Mouse (Mus musculus) c-Kit-negative CD71-positive TER-119-positive erythroid progenitor cells, embryonic 14.5 days (primary cell): Measurements from ENCODE around the gene Gucy2e.

ENCODE experiments used
- DNase-seq: peaks from one replicate; pipeline ENCODE4 v3.0.0-alpha.2; 2013; ENCODE audit warnings: low read depth, low spot score

The Gucy2e gene

GRCm38 (mm10) chr11:69236926-69237260 lies at the start of gene Gucy2e:
Gene Gucy2e, minus strand, starts transcription at chr11:69237036.
- DNase-seq = no peak

GRCm38 (mm10) chr11:69277267-69277666 lies 40.4 kb upstream of the Gucy2e start:
- DNase-seq = no peak

DNA sequence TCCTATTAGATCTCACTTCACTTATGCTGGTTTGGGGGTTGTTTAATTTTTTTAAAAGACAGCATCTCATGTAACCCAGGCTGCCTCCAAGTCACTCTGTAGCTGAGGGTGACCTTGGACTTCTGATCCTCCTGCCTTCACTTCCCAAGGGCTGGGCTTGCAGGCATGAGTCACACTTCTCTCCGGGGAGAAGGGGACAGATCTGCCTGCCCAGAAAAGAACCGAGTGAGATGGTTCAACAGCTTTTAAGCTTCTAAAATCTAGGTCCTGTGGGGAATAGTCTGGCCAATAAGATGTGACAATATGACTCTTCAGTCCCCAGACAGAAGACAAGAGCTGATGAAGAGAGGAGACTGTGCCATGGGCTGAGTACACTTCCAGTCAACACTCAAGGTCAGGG lies 39.2 kb upstream of the Gucy2e start:
- DNase-seq = no peak

DNA sequence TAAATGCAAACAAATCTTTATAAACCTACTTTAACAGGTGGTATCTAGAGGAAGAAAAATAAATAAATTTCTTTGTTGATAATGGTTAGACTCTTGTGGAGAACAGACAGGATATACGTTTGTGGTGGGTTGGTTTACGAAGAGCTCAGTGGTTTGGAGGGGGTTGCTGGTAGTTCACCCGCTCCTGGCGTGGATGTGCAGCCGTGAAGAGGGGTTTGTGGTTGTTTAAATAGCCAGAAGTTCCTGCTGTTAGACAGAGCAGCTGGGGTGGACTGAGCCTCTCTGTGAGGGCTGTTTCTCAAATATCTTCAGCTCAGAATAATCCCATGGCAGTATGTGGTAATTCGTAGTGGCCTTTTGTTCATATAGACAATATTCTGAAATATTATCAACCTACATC lies 38.8 kb upstream of the Gucy2e start:
- no peak for DNase-seq

- peak; percentile 68 for DNase-seq
Observed at GRCm38 (mm10) chr11:69272122-69272740, 35.4 kb upstream of the Gucy2e start.

DNA sequence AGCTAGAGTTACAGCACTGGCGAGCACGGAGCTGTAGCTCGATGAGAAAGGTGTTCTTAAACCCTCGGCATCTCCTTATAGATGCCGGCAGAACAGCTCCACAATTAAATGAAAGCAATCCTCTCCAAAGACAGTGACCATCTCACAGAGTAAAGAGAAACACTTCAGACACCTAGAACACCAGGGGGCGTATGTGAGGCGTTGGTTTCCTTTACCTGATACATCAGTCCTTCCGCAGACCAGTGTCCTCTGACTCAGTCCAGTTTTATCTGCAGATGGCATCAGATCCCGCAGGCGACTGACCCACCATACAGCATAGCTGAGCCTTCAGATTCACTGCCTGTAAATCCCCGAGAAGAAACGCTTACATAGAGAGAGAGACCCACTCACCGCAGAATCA lies 32.7 kb upstream of the Gucy2e start:
- peak; percentile 40 for DNase-seq

GRCm38 (mm10) chr11:69268100-69268499 lies 31.3 kb upstream of the Gucy2e start:
- no peak for DNase-seq

- DNase-seq = no peak
Observed at GRCm38 (mm10) chr11:69267341-69267740, 30.5 kb upstream of the Gucy2e start.

GRCm38 (mm10) chr11:69266253-69266652 lies 29.4 kb upstream of the Gucy2e start:
- no peak for DNase-seq

DNA sequence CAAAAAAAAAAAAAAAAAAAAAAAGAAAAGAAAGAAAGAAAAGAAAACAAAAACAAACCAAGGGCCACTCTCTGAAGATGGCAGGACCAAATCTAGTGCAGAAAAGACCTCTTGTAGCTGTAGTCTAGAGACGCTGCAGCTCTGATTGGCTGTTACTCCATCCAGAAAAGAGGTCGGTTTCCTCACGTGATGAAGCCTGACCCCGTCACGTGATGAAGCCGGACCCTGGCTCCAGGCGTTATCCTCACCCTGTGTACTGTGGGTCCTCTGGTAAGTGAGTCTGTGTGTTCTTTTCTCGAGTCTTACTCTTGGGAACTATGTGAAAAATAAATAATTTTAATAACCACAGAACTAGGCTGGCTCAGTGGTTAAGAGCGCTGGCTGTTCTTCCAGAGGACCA lies 28.6 kb upstream of the Gucy2e start:
- DNase-seq = no peak

DNA sequence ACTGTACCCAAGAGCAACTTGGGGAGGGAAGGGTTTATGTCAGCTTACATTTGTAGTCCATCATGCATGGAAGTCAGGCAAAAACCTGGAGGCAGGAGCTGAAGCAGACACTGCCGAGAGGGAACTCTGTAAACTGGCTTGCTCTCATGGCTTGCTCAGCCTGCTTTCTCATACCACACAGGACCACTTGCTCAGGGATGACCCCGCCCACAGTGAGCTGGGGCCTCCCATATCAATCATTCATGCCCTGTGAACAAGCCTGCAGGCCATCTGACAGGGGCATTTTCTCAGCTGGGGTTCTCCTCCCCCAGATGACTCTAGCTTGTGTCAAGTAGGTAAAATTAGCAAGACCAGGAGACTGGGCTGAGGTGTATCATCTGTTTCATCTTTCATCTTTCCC lies 27.4 kb upstream of the Gucy2e start:
- DNase-seq = no peak

DNA sequence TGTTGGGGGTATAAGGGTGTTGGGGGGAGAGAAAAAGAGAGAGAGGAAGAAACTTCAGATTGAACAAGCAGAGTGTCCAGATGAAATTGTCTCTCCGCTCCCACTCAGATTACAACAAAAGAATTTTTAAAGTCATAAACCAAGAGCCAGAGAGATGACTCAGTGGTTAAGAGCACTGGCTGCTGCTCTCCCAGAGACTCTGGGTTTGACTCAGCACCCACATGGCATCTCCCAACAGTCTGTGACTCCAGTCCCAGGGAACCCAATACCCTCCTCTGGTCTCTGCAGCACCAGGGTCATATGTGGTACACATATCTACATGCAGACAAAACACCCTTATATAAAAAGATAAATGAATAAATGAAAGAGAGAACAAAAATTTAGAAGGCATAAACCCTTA lies 23.3 kb upstream of the Gucy2e start:
- no peak for DNase-seq

DNA sequence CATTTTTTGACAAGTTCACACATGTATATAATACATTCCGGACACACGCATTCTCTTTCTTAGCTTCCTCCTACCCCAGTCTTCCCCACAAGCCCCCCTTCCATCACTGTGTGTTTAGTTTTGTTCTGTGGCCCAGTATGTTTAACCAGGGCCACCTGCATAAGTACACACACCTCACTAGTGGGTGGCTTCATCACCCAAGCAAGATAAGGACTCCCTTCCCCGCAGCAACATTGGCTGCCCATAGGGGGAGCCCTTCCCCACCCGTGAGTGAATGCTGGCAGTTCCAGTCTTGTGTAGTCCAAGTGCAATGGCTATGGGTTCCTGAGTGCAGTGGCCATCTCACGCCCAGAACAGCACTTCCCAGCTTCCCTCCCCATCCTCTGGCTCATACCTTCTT lies 21.5 kb upstream of the Gucy2e start:
- DNase-seq = peak; percentile 49

DNA sequence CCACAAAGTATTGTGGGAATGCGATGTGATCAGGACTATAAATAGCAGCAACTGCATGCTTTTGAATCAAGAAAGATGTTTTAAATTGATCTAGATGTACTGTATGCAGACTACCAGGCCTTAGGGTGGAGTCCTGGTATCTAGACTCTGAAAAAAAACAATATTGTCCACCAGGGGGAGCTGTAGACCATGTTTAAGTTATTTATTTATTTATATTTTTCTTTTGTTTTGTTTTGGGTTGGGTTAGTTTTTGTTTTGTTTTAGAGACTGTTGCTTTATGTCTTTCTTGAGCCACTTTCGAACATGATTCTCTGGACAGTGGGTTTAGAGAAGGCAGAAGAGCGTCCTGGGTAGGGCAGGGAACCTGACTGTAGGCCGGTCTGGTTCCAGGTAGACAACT lies 21.0 kb upstream of the Gucy2e start:
- DNase-seq = peak; percentile 60

DNA sequence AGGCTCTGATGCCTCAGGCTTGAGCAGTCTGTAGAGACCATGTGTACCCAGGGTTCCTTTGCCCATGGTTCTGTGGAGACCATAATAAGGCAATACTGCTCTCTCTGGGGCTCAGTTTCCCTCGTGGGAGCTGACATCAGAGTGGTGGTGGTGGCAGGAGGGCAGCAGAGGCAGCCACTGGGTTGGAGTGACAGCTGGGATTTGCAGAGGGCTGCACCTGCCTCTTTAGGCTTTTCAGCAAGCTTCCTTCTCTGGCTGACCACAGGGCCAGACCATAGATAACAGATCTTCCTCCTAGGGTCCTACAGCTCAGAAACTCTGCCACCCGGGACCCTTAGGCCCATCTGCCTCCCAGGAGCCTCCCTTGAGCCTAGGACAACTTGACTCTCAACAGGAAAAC lies 20.2 kb upstream of the Gucy2e start:
- no peak for DNase-seq

- DNase-seq = no peak
Observed at GRCm38 (mm10) chr11:69254808-69255207, 18.0 kb upstream of the Gucy2e start.

DNA sequence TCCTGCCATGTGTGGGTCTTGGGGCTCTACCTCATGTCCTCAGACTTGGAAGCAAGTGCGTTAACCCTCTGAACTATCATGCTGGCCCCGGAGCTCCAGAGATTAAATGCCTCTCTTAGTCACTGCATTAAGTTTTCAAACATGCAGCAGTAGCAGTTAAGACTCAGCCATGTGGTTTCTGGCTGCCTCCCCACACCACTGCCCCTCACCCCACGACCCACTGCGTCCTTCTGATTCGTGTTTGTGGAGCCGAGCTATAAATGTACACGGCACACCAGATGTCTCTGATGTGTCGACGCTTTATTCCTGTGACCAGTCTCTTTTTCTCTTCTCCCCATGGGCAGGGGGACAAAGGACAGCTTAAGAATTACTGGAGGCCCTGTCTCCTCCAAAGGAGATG lies 16.3 kb upstream of the Gucy2e start:
- no peak for DNase-seq

DNA sequence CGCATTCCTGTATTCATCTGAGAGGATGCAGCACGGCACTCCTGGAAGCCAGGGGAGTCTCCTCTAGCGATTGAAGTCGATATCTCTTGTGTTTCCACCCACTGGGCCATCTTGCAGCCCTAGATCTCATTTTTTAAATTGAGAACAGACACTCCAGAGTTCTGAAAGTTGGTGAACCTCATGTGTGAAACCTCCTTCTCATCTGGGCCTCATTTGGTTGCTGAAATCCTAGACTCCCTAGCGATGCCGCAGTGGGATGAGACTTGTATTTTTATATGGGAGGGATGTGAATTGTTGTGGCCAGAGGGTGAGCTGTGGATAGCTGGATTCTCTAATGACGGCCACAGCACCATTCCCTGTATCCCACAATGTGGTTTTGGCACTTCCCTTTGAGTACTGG lies 15.1 kb upstream of the Gucy2e start:
- DNase-seq = no peak

GRCm38 (mm10) chr11:69251135-69251842 lies 14.5 kb upstream of the Gucy2e start:
- no peak for DNase-seq

GRCm38 (mm10) chr11:69250106-69250505 lies 13.3 kb upstream of the Gucy2e start:
- DNase-seq = no peak

DNA sequence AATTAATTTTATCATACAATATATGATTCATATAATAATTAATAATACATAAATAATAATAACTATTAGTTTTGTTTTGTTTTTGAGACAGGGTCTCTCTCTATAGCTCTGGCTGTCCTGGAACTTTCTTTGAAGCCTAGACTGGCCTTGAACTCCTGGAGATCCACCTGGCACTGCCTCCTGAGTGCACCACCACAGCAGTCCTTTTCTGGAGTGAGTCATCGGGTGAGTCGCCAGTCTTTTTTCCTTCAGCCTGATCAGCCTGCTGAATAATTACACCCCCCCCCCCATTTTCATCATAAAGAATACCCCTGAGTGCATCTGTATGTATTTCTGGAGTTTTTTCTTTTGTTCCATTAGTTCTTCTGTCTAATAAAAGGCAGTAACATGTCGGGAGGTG lies 12.3 kb upstream of the Gucy2e start:
- DNase-seq = no peak

DNA sequence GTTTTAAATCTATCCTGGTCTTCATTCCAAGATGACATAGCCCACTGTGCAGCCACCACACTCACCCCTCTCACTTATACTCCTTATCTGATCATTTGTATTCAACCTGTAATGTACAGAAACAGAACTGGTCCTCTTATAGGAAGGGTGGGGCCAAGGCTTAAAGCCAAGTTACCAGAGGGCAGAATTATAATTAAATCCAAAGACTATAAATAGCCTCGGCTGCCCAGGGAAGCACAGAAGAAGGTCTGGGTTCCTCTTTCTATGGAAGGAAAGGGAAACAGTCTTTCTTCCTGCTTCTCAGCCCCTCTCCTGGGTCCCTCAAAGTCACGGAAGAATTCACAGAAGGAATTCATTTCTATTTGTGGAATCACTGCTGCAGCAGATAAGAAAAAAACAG lies 8.8 kb upstream of the Gucy2e start:
- DNase-seq = no peak

DNA sequence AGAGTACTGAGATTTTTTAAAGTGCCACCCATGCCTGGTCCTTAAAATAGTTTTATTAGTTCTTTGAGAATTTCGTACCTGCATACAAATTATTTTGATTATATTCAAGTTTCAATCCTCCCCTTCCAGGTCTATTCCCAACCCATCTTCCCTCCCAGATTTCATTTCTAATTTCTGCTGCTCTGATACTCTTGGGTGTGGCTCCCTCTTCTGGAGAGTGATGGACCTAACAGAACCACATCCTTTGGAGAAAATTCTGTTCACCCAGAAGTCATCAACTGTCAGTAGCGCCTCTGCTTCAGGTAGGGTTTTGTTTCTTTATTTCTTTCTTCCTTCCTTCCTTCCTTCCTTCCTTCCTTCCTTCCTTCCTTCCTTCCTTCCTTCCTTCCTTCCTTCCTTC lies 8.1 kb upstream of the Gucy2e start:
- no peak for DNase-seq
